In genomic region chr12:112276651-112277050, GRCm38 (mm10) we compare ENCODE assay signal across 12 mouse cellular contexts.
DNase-seq lines count a peak whose midpoint lies in the region; ATAC-seq lines count a peak whose summit lies in the region.
"Had no signal": no experiment of that assay in that cellular context is flagged by ENCODE, and none has a peak within 500 bp of the region (broad histone marks: within the 10 kb centered on the region; RNA-seq: fewer than 3 reads in every experiment).

No protein-coding gene starts in this region.

- 42% methylated on average over 7 of the region's 7 CpGs for WGBS in heart, embryonic 12.5 days
- 19% methylated on average over 7 of the region's 7 CpGs for WGBS in midbrain, embryonic 12.5 days
- 13% methylated on average over 7 of the region's 7 CpGs for WGBS in midbrain, embryonic 16.5 days

- H3K27me3 ChIP-seq in heart, embryonic 12.5 days (replicated peaks): 0 out of 2 replicates have a peak, but pooled peaks cover 14% of the 10 kb centered on the region
- peaks cover 85% of the 10 kb centered on the region for H3K27me3 ChIP-seq in midbrain, embryonic 12.5 days
- H3K27me3 ChIP-seq in midbrain, embryonic 16.5 days (ENCODE audit: control insufficient read depth, insufficient read depth, low read depth, low read length): no peaks in the 10 kb centered on the region
- H3K27me3 ChIP-seq: neural tube, embryonic 12.5 days had no signal

- ATAC-seq in heart, embryonic 12.5 days (ENCODE audit: insufficient number of reproducible peaks, low FRiP score): no peak
- ATAC-seq in midbrain, embryonic 12.5 days (ENCODE audit: low FRiP score, low read depth): peak; percentile 28; the same call in 1 of the 2 replicates
- no peak for ATAC-seq in midbrain, embryonic 16.5 days

- no peak overlapping the region for H3K4me2 ChIP-seq in heart, embryonic 12.5 days
- H3K4me2 ChIP-seq in midbrain, embryonic 12.5 days (replicated peaks): no peak overlapping the region
- H3K4me2 ChIP-seq in midbrain, embryonic 16.5 days (ENCODE audit: low read length): no peak overlapping the region
- H3K4me2 ChIP-seq: neural tube, embryonic 12.5 days had no signal

- H3K4me1 ChIP-seq in heart, embryonic 12.5 days (replicated peaks): peaks cover 39% of the 10 kb centered on the region
- H3K4me1 ChIP-seq in midbrain, embryonic 12.5 days: peaks cover 50% of the 10 kb centered on the region
- H3K4me1 ChIP-seq in midbrain, embryonic 16.5 days (ENCODE audit: control insufficient read depth, insufficient read depth, low read length): peaks cover 10% of the 10 kb centered on the region

- no peak overlapping the region for H3K4me3 ChIP-seq in heart, embryonic 12.5 days
- H3K4me3 ChIP-seq in midbrain, embryonic 12.5 days: no peak overlapping the region
- no peak overlapping the region for H3K4me3 ChIP-seq in midbrain, embryonic 16.5 days (ENCODE audit: low read depth, low read length)
- H3K4me3 ChIP-seq: neural tube, embryonic 12.5 days had no signal

- H3K27ac ChIP-seq in heart, embryonic 12.5 days (ENCODE audit: poor library complexity, severe bottlenecking): no peak overlapping the region
- peak overlapping the region; percentile 36; the same call in 1 of the 2 replicates for H3K27ac ChIP-seq in midbrain, embryonic 12.5 days (replicated peaks)
- H3K27ac ChIP-seq in midbrain, embryonic 16.5 days (ENCODE audit: low read length): no peak overlapping the region
- H3K27ac ChIP-seq: kidney, postnatal 0 days; macrophage; neural tube, embryonic 12.5 days had no signal

- no peaks in the 10 kb centered on the region for H3K9me3 ChIP-seq in heart, embryonic 12.5 days (replicated peaks)
- no peaks in the 10 kb centered on the region for H3K9me3 ChIP-seq in midbrain, embryonic 12.5 days
- no peaks in the 10 kb centered on the region for H3K9me3 ChIP-seq in midbrain, embryonic 16.5 days (replicated peaks; ENCODE audit: control insufficient read depth, low read length, poor library complexity, severe bottlenecking)
- H3K9me3 ChIP-seq: neural tube, embryonic 12.5 days had no signal

- H3K9ac ChIP-seq in heart, embryonic 12.5 days: no peak overlapping the region
- H3K9ac ChIP-seq in midbrain, embryonic 12.5 days (replicated peaks): no peak overlapping the region
- no peak overlapping the region for H3K9ac ChIP-seq in midbrain, embryonic 16.5 days (ENCODE audit: low read depth, low read length)
- H3K9ac ChIP-seq: neural tube, embryonic 12.5 days had no signal

- intact Hi-C loops in heart, postnatal 14 days (cut with DNase I): no loop called here

- no peaks in the 10 kb centered on the region for H3K36me3 ChIP-seq in heart, embryonic 12.5 days
- no peaks in the 10 kb centered on the region for H3K36me3 ChIP-seq in midbrain, embryonic 12.5 days
- no peaks in the 10 kb centered on the region for H3K36me3 ChIP-seq in midbrain, embryonic 16.5 days (ENCODE audit: control insufficient read depth, insufficient read depth, low read length)
- H3K36me3 ChIP-seq: neural tube, embryonic 12.5 days had no signal

- peak; percentile 94 for DNase-seq in heart, adult 11 months
- peak; percentile 15 to 25 for DNase-seq in heart, postnatal 14 days
- peak; percentile 72 for DNase-seq in retina, postnatal 1 day
- no peak for DNase-seq in urinary bladder, adult 18-20 months (ENCODE audit: low spot score in 2 of 2)
- DNase-seq in cerebellum, adult 18-20 months: no peak
- DNase-seq: B cell, adult 2 months had no signal

Comparison
In these comparisons a context has a peak if more than half of its experiments do, and no peak if none do; other contexts are left out.
1. DNase-seq: peak in heart, adult 11 months (single experiment), heart, postnatal 14 days (2 of 2) and retina, postnatal 1 day (single experiment); none in urinary bladder, adult 18-20 months (0 of 2) and cerebellum, adult 18-20 months (0 of 2).